Mouse (Mus musculus): Measurements from ENCODE around the gene Olfr10. TPM values are rescaled to one million over a fixed set of nuclear protein-coding genes. Genes with fewer than 3 reads are reported as not detected.

Gene Olfr10
- polyA plus RNA-seq, 2 experiments = not detected

GRCm38 (mm10) chr11:49267316-49267715 lies 37.2 kb upstream of the Olfr10 start:
- H3K27ac ChIP-seq (replicated peaks; ENCODE audit: low read depth, low read length) = no peak overlapping the region
- no peak overlapping the region for H3K9ac ChIP-seq (ENCODE audit: low read depth, low read length, severe bottlenecking)
- H3K4me3 ChIP-seq (replicated peaks; ENCODE audit: low read length) = no peak overlapping the region
- peaks cover 20% of the 10 kb centered on the region for H3K36me3 ChIP-seq (ENCODE audit: control insufficient read depth, insufficient read depth, low read length)
- no peaks in the 10 kb centered on the region for H3K27me3 ChIP-seq (ENCODE audit: control insufficient read depth, insufficient read depth, low read length)
- no peak for TF ChIP-seq POLR2A (IDR thresholded peaks at IDR 0.05; ENCODE audit: borderline replicate concordance, extremely low read depth, insufficient read depth, insufficient read length)
- 93% methylated on average over 10 of the region's 10 CpGs for WGBS
- H3K4me1 ChIP-seq (ENCODE audit: control insufficient read depth, insufficient read depth, low read length) = no peaks in the 10 kb centered on the region
- ATAC-seq (ENCODE audit: low FRiP score, low read depth) (no peak), DNase-seq (ENCODE audit: low spot score) (no peak)
- H3K4me2 ChIP-seq (replicated peaks; ENCODE audit: low read depth, low read length, severe bottlenecking) = no peak overlapping the region
- H3K9me3 ChIP-seq (ENCODE audit: control insufficient read depth, low read length) = no peaks in the 10 kb centered on the region

GRCm38 (mm10) chr11:49267970-49268579 lies 36.5 kb upstream of the Olfr10 start:
- no peaks in the 10 kb centered on the region for H3K4me1 ChIP-seq (ENCODE audit: control insufficient read depth, insufficient read depth, low read length)
- no peak overlapping the region for H3K9ac ChIP-seq (ENCODE audit: low read depth, low read length, severe bottlenecking)
- 84% methylated on average over 15 of the region's 15 CpGs for WGBS
- DNase-seq (ENCODE audit: low spot score) (no peak), ATAC-seq (ENCODE audit: low FRiP score, low read depth) (no peak)
- no peaks in the 10 kb centered on the region for H3K9me3 ChIP-seq (ENCODE audit: control insufficient read depth, low read length)
- peaks cover 16% of the 10 kb centered on the region; the same call in 1 of the 2 replicates for H3K36me3 ChIP-seq (ENCODE audit: control insufficient read depth, insufficient read depth, low read length)
- no peak overlapping the region for H3K27ac ChIP-seq (replicated peaks; ENCODE audit: low read depth, low read length)
- TF ChIP-seq POLR2A (IDR thresholded peaks at IDR 0.05; ENCODE audit: borderline replicate concordance, extremely low read depth, insufficient read depth, insufficient read length) = no peak
- H3K4me2 ChIP-seq (replicated peaks; ENCODE audit: low read depth, low read length, severe bottlenecking) = no peak overlapping the region
- H3K27me3 ChIP-seq (ENCODE audit: control insufficient read depth, insufficient read depth, low read length) = no peaks in the 10 kb centered on the region
- no peak overlapping the region for H3K4me3 ChIP-seq (replicated peaks; ENCODE audit: low read length)

- Histone ChIP-seq H3K4me1 (ENCODE audit: control insufficient read depth, insufficient read depth, low read length) (no peaks in the 10 kb centered on the region), H3K4me3 (replicated peaks; ENCODE audit: low read length) (no peak overlapping the region), H3K4me2 (replicated peaks; ENCODE audit: low read depth, low read length, severe bottlenecking) (no peak overlapping the region), H3K9ac (ENCODE audit: low read depth, low read length, severe bottlenecking) (no peak overlapping the region), H3K36me3 (ENCODE audit: control insufficient read depth, insufficient read depth, low read length) (0 out of 2 replicates have a peak, but pooled peaks cover 3% of the 10 kb centered on the region), H3K27me3 (ENCODE audit: control insufficient read depth, insufficient read depth, low read length) (no peaks in the 10 kb centered on the region), H3K27ac (replicated peaks; ENCODE audit: low read depth, low read length) (no peak overlapping the region), H3K9me3 (ENCODE audit: control insufficient read depth, low read length) (no peaks in the 10 kb centered on the region)
- TF ChIP-seq POLR2A (IDR thresholded peaks at IDR 0.05; ENCODE audit: borderline replicate concordance, extremely low read depth, insufficient read depth, insufficient read length) = no peak
- DNase-seq (ENCODE audit: low spot score) = no peak
- no peak for ATAC-seq (ENCODE audit: low FRiP score, low read depth)
- 94% methylated on average over 9 of the region's 9 CpGs for WGBS
Observed at GRCm38 (mm10) chr11:49269761-49270160, 34.8 kb upstream of the Olfr10 start.

GRCm38 (mm10) chr11:49270368-49270767 lies 34.2 kb upstream of the Olfr10 start:
- no peak for TF ChIP-seq POLR2A (IDR thresholded peaks at IDR 0.05; ENCODE audit: borderline replicate concordance, extremely low read depth, insufficient read depth, insufficient read length)
- no peaks in the 10 kb centered on the region for H3K27me3 ChIP-seq (ENCODE audit: control insufficient read depth, insufficient read depth, low read length)
- H3K9ac ChIP-seq (ENCODE audit: low read depth, low read length, severe bottlenecking) = no peak overlapping the region
- no peak overlapping the region for H3K27ac ChIP-seq (replicated peaks; ENCODE audit: low read depth, low read length)
- DNase-seq (ENCODE audit: low spot score) (no peak), ATAC-seq (ENCODE audit: low FRiP score, low read depth) (no peak)
- H3K4me2 ChIP-seq (replicated peaks; ENCODE audit: low read depth, low read length, severe bottlenecking) = no peak overlapping the region
- H3K4me1 ChIP-seq (ENCODE audit: control insufficient read depth, insufficient read depth, low read length) = no peaks in the 10 kb centered on the region
- H3K36me3 ChIP-seq (ENCODE audit: control insufficient read depth, insufficient read depth, low read length) = no peaks in the 10 kb centered on the region
- no peak overlapping the region for H3K4me3 ChIP-seq (replicated peaks; ENCODE audit: low read length)
- WGBS = 91% methylated on average over 4 of the region's 4 CpGs
- no peaks in the 10 kb centered on the region for H3K9me3 ChIP-seq (ENCODE audit: control insufficient read depth, low read length)

- DNase-seq (ENCODE audit: low spot score) (peak; percentile 70), ATAC-seq (ENCODE audit: low FRiP score, low read depth) (0 out of 2 replicates have a peak, but pooled peaks have one; percentile 19)
- TF ChIP-seq POLR2A (IDR thresholded peaks at IDR 0.05; ENCODE audit: borderline replicate concordance, extremely low read depth, insufficient read depth, insufficient read length) = no peak
- 27% methylated on average over 7 of the region's 7 CpGs for WGBS
- H3K4me2 ChIP-seq (replicated peaks; ENCODE audit: low read depth, low read length, severe bottlenecking) = no peak overlapping the region
- no peak overlapping the region for H3K27ac ChIP-seq (replicated peaks; ENCODE audit: low read depth, low read length)
- H3K9me3 ChIP-seq (ENCODE audit: control insufficient read depth, low read length) = no peaks in the 10 kb centered on the region
- no peak overlapping the region for H3K4me3 ChIP-seq (replicated peaks; ENCODE audit: low read length)
- H3K4me1 ChIP-seq (ENCODE audit: control insufficient read depth, insufficient read depth, low read length) = no peaks in the 10 kb centered on the region
- no peak overlapping the region for H3K9ac ChIP-seq (ENCODE audit: low read depth, low read length, severe bottlenecking)
- H3K27me3 ChIP-seq (ENCODE audit: control insufficient read depth, insufficient read depth, low read length) = no peaks in the 10 kb centered on the region
- H3K36me3 ChIP-seq (ENCODE audit: control insufficient read depth, insufficient read depth, low read length) = no peaks in the 10 kb centered on the region
Observed at GRCm38 (mm10) chr11:49271334-49271733, 33.2 kb upstream of the Olfr10 start.
